Mouse (Mus musculus) natural killer cell, adult 2 months (primary cell): Measurements from ENCODE around the gene Il18r1.

Source experiments
- DNase-seq, 2 experiments: peaks; one replicate each; pipeline ENCODE4 v3.0.0; 2022; ENCODE audit warnings: low spot score in 2 of 2

Gene Il18r1

DNA sequence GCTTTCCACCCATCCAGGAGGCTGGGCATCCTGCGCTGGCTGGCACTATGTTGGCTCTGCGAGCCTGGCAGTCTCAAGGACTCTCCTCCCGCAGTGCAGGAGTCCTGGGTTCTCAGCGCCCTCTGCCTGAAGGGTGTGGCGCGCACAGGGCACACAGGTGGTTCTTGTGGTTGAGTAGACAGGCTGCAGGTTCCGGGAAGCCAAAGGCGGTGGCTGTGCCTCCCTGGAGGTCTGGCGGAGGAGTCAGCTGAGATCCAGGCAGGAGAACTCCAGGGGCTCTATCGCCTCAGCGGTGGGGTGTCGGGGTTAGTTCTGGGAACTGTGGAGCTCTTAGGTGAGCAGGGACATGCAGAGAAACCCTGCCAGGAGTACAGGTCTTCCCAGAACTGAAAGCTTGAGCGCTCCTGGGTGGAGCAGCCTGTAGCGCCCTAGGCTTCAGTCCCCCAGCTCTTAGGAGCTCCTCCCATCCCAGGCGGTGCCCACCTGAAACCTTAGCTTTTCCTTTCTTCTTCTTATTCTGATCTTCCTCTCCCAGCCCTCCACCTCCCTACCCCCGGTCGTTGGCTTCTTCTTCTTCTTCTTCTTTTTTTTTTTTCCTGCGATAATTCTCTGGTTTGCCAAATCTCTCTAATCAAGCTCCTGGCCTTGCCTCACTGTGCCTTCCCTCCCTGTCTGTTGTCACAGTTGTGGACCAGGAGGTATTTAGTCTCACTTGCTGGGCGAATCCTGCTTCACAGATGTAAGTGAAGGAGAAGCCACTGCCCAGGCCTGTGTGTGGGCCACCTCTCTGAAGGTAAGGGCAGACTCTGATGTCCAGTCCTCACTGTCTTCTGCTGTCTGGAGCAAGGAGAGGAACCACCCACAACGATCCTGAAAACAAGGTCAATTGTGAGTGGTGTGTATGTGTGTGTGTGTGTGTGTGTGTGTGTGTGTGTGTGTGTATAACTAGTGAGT is at the start of gene Il18r1:
Gene Il18r1, plus strand, starts transcription at position 76 of the 954 bp plus-strand sequence.
- DNase-seq = peak; percentile 58 to 67

DNA sequence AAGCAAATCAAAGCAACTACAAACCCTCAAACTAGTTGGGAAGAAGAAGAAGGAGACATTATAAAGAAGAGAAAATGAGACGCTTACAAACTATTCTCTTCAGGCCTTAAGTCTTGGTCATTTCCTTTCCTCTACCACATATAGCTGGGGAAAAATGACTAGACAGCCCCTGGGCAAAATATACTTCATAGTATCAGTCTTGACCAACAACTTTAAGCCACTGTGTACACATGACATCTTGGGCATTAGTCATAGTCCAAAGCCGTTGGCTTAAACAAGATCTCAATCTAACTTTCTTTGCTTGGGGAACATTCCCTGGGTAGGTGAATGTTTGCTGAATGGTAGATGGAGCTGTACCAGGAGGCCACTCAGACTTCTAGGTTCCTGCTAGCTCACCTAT is 48.3 kb upstream of the Il18r1 start:
- no peak for DNase-seq

DNA sequence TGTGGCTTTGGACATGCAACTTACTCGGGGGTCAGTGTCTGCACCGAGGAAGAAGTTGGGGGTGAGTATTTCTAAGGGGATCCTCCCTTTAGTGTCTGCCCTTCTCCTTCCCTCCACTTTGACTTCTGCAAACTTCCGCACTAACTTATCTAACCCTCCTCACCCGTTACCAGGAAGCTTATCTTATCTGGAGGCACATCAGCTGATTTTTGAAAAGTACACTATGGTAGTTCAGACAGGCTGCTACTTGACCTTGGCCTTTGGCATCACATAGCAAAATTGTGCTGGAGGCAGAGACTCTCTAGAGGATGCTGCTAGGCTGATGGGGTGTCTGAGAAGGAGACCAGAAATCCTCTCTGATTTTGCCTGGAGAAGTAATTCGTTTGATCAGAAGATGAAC is 46.8 kb upstream of the Il18r1 start:
- no peak for DNase-seq

DNA sequence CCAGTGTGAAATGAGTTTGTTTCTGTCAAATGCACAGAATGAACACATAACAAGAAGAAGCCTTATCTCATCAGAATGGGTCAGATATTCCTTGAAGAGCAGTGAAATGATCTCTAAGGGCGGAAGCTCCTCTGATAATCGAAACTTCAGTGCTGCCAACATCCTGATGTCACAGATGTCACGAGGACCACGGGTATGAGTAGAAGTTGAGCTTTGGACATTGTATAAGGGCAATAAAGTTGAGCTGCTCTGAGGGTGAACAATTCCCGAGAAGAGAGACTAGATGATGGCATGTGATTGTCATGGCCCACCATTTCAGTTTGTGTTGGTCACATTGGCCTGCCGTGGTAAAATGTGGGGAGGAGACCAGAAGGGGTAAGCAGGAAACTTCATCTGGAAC is 41.5 kb upstream of the Il18r1 start:
- no peak for DNase-seq

DNA sequence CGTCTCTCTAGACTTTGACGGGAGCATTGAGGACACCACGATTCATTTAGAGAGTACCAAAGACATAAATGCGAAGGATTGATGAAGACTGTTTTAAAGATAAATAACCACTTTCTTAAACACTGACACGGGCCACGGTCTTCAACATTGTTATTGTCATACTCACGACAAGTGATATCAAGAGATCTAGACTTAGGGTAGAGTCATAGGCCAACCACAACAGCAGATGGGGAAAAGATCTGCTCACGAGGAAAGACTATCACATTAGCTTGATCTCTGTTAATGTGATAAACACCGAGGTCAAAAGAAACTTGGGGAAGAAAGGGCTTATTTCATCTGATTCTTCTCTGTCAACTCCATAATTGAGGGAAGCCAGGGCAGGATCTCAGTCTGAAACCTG is 38.1 kb upstream of the Il18r1 start:
- no peak for DNase-seq

DNA sequence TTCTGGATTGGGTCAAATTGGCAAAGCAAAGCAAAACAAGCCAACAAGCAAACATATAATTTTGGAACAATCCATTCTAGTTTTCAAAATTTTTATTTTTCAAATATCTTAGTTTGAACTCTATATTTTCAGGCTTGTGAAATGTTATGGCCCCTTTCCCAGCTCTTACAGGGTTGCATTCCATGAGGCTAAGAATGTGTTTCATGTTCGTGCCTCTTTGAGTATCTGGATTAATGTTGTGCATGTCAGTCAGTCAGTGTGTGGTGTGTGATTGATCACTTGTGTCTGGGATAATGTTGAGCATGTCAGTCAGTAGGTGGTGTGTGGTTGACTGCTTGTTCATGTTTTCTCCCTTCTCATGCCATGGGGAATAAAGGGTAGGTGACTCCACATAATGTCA is 37.5 kb upstream of the Il18r1 start:
- DNase-seq = no peak

DNA sequence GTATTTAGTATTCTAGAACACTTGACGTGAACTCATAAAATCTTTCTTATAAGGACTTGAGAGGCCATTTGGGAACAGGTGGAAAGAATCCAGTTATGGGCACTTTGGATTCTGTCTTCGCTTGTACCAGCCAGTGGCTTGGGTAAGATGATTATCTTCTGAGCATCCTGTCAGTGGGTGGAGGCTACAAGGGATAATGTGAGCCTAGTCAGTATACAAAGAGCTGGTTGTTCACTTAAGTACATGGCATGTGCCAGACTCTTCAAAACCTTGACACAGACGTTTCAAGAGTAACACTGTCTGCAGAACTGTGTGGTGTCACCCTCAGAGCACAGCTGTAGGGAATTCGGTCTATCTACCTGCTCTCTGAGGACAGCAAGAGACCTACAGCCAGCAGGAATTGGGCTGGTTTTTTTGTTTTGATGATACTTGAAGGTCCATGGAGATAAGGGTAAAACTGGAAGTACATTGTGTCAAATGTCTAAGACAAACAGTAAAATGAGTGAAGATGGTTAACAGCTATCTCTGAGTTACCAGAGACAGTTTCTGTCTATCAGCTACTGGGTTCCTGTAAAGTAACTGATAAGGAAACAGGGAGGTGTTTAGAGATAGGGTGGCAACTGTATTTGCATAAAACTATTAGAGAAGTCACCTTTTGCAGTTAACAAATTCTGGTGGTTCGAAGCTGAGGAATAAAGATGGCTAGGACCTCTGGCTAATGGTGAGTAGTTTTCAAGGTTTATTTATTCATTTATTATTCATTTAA is 36.3 kb upstream of the Il18r1 start, which contains the start of gene Il1rl1:
Gene Il1rl1, plus strand, starts transcription at position 661 of the 766 bp plus-strand sequence.
- no peak for DNase-seq

DNA sequence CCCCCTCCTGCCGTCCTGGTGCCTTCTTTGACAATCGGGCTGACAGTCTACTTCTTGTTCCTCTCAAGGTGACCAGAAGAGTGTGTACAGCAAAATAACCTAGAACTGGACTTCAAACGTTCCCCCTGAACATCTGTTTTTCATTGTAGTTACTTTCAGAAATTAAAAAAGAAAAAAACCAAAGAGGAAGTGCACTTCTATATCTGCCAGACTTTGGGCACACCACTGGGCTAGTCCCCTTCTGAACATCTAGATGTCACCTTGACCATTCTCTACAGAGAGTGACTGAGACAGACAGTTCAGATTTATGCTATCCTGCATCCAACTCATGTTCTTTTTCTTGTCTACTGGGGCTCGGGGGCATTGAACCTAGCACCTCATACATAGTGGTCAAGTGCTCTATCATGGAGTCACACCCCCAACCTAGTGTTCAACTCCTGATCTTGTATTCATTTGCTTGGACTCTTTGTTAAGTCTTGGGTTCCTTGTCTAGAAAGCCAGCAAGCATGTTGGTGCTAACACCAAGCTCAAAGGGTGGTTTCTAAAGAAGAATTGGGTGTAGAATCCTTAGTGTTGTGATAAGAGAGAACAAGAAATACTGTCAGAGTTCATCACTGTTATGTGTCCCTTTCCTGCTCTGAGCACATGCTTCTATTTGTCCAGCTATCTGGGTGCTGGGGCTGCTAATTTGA is 35.1 kb upstream of the Il18r1 start:
- no peak for DNase-seq

DNA sequence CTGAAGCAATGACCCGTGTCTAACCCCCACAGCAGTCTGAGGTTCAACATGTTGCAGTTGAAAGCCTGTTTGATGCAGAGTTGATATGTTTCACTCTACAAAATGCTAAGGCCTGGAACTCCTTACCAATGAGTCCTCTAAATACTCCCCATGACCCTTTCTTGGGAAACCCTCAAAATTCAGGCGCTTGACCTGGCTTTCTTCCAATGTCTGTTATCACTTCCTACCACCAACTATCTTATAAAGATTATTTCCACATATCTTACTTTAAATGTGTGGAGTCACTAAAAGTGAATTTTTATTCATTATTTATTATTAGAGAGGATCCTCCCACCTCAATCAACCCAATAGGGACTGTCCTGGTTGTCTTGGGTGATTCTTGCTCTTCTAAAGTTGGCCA is 33.2 kb upstream of the Il18r1 start:
- no peak for DNase-seq

DNA sequence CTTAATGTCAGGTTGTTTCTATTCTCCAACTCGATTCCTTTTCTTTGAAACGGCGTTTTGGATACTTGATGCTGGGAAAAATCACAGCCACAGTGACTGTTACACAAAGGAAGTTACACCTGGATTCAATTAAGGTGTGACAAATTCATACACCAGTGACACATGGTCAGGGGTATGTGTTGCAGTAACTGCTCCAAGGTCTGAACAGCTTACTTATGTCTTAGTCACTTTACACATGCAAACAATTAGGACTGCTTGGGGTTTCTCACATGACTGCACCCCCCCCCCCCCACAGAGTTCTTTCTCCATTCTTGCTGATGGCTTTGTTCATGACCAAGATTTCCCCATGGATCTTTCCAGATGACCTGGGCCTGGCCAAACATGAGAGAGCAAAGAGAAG is 29.4 kb upstream of the Il18r1 start:
- DNase-seq = no peak

DNA sequence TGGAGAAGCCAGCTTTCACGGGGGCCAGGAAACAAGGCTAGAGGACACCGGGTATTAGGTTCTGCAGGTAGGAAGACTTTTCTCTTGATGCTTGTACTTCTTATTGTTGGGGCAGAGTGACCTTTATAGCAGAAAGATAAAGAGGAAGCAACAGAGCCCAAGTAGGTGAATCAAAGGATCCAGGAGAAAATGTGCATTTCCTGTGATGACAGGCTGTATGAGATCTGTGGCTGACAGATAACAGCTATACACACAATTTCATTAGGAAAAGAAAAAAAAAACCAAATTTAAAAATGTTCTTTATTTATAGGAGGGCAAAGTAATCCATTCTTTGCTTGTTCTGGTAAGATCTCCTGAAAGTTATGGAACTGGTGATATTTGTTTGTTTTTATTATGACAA is 28.0 kb upstream of the Il18r1 start:
- DNase-seq = no peak

DNA sequence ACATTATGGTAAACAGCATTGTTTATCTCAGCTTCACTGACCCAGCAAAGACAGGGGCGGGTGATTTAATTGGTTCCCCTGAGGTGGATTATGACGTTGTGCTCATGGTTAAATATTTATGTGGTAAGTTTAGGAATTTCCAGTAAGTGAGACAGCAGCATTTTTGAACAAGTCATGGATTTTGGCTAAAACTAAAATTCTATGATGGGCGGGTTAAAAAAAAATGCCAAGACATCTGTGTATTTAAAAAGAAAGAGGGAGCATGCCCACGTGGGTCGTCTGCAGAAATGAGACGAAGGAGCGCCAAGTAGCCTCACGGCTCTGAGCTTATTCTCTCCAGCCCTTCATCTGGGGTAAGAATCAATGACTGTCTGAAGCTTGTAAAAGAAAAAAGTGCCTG is 25.8 kb upstream of the Il18r1 start:
- no peak for DNase-seq

DNA sequence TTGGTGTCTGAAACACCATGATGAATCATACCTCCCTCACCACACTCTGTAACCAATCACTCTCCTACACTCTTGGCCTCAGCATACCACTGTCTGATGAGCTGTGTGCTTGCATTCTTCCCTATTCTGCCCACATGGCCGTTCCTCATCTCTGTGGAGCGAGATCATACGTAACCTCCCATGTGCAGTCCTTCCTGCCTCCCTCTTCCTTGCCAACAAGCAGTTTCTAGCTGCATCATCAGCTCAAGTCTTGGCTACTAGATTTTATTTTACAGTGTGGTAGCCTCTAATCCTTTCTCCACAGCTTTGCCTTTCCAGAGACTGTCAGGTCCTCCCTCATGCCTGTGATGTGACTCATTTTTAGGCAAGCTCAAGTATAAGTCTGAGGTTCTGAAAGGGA is 20.6 kb upstream of the Il18r1 start:
- DNase-seq = no peak

DNA sequence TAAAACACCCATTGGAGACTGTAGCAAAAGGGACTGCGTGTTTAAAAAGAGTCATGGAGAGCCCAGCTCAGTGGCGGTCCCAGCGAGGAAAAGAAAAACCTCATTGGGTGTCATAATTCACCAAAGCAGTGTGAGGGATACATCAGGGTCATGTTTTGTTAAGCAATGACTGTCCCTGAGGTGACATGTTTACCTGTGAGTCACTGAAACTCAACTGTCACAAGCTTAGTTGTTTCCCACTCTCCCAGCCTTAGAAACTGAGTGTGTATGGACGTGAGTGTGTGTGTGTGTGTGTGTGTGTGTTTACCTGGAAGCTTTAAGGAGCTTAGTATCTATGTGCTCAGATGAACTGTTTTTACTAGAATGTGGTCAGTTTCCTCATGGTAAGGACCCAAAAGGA is 2.0 kb downstream of the Il18r1 start:
- peak in 1 of 2 experiments; percentile 13 for DNase-seq

DNA sequence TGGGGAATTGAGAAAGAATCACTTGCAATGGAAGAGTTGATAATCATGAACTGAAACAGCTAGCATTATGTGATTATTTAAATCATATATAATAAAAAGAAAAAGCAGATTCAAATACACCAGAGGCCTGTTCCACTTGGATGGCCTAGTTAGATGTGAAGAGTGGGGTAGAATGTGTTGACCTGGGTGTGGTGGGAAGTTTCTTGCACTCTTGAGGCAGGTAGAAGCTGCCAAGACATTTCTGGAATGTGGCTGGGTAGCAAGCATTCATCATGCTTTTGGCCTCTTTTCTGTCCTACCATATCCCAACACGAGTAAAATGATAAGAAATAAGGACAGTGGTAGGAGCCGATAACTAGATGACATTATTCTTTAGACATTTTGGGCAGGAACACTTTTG is 3.5 kb downstream of the Il18r1 start:
- no peak for DNase-seq

DNA sequence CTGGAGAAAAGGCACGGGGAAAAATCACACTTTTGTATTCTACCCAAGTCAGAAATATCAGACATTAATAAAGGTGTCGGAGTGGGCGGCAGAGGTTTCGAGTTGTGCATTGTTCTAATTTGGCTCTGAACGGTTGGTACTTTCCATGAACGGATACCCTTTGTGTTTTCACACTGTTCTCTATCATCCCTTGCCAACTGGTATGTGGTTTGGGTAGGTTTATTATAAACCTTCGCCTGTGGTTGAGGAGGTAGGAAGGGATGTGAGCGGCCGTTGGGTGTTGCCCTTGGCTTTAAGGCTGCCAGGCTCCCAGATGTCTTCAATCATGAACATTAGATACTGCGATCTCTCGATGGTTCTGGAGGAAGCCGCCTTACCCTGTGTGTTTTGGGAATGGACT is 4.5 kb downstream of the Il18r1 start:
- peak; percentile 55 to 77 for DNase-seq

DNA sequence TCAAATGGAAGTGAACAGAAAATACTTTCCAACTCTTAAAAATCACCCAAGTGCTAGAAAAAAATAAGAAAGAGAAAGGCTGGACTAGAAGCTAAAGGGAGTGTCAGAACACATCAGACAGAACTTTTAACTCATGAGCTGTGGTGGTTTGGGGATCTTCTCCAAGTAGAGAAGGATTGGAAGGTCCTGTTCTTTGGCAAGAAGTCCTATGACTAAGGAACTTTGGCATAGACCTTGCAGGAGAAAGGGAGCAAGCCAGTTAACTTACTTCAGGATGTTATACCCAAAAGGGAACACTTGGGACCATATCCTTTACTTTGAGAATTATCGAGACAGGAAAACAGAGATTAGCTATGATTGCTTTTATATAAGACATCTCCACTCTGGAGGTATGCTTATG is 7.0 kb downstream of the Il18r1 start:
- no peak for DNase-seq

DNA sequence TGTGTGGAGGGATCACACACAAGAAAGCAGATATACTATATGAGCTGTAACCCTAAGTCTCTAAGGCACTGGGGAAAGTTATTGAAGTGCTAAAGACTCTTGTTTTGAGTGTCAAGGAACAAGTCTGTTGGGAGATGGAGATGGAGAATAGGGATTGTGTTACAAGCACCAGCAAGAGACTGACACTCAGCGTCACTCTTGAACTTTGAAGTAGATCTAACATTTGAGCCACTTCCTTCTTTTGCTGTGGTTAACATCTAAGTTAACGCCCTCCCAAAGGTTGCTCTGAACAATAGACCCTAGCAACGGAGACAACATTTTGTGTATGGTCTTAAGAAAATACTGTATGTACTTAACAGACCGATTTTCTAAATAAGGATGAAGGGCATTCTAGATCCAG is 8.3 kb downstream of the Il18r1 start:
- DNase-seq = peak; percentile 45 to 66

DNA sequence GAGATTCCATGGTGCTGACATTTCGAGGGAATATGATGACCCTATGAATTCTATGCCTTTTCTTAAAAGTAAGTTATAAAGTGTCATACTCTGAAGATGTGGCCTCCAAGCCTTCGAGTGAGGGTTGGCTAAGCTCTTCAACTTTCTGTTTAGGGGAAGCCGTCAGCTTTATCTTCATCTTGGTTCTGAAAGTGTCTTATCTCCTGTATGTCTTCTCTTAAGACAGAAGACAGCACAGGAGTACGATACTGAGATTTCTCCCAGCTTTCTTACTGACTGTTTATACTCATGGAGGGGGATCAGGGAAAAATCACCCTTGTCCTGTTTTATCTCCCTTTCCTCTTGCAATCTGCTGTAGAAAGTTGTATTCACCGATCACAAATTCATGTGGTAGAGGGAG is 9.0 kb downstream of the Il18r1 start:
- DNase-seq = no peak

DNA sequence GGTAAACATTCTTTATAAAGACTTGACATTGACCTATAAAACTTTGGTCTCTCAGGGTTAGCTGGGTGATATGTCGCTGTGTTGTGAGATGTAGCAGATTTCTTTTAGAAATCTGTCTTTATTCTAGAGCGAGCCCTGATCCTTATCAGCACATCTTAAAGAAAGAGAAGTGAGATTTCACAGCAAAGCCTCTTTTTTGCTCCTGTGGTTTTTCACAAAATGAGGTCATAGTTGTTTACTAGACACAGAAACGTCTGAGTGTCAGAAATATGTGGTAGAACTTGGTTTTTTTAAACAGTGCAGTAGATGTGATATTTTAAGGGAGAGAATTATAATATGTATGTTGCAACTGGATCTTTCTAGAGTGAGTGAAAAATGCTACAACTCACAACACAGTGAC is 10.3 kb downstream of the Il18r1 start:
- DNase-seq = peak; percentile 46 to 76

DNA sequence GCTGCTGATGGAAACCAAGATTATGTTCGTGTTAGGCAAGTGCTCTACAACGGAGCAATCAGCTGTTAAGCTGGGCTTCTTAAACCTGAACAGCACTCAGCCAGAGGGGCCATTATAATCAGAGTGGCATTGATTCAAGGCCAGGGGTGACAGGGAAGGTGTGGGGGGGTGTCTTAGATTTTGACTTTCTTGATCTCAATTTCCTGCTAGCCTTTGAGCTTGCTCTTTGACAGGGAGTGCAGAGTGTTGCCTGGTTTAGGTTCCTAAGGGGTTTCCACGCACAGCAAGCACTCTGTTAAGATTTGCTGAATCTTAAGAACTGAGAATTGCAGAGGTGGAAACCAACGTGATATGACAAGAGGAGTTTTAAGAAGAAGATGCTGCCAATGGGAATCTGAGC is 11.4 kb downstream of the Il18r1 start:
- DNase-seq = peak in 1 of 2 experiments; percentile 22

DNA sequence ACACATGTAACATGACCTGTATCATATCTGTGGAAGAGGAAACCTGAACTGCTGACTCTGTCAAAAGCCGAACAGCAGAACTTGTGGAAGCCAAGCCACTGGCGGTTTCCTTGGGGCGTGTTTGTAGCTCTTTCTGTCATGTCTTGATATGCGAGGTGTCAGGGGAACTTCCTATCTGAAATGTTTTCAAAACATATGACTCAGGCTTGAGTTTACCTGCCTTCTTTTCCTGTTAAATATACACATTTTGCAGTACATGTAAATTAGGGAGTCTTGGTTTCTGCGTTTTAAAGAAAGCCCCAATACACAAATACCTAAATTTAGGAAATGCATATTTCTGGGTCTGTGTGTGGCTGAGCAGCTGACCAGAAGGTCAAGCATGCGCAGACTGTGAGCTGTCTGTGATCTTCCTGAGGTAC is 14.2 kb downstream of the Il18r1 start:
- DNase-seq = peak; percentile 76 to 83
